Mouse (Mus musculus): ENCODE data around the gene Atxn2. TPM values are rescaled to one million over a fixed set of nuclear protein-coding genes. Genes with fewer than 3 reads are reported as not detected.
"Not testable (repeated sequence)": the region's sequence is repeated elsewhere in the genome, so short reads cannot be mapped to it uniquely, and the experiment has no call there.

Gene Atxn2
- polyA plus RNA-seq, 1 experiment from 2014 or later: 40.6 TPM

- Histone ChIP-seq H3K4me2 (replicated peaks; ENCODE audit: low read depth, low read length) (no peak overlapping the region), H3K4me1 (ENCODE audit: insufficient read depth, low read depth, low read length) (no peaks in the 10 kb centered on the region; the same call in 1 of the 2 replicates), H3K36me3 (ENCODE audit: insufficient read depth, low read length) (0 out of 2 replicates have a peak, but pooled peaks cover 4% of the 10 kb centered on the region), H3K9ac (replicated peaks; ENCODE audit: low read depth) (no peak overlapping the region), H3K9me3 (ENCODE audit: low read length) (no peaks in the 10 kb centered on the region), H3K27me3 (replicated peaks; ENCODE audit: insufficient read depth, low read length) (no peaks in the 10 kb centered on the region), H3K27ac (ENCODE audit: low read length) (peak overlapping the region; percentile 40; the same call in 1 of the 2 replicates), H3K4me3 (ENCODE audit: low read depth, low read length) (no peak overlapping the region)
- DNase-seq (ENCODE audit: low spot score) (peak; percentile 35), ATAC-seq (peak; percentile 50)
- 42% methylated on average over 6 of the region's 6 CpGs for WGBS
- TF ChIP-seq CTCF (IDR thresholded peaks at IDR 0.05) (no peak), EP300 (IDR thresholded peaks at IDR 0.05) (no peak)
Measured at GRCm38 (mm10) chr5:121668411-121668810, 42.7 kb upstream of the Atxn2 start.

- peak; percentile 21 for DNase-seq (ENCODE audit: low spot score)
- no peak overlapping the region for H3K27ac ChIP-seq (ENCODE audit: low read length)
- no peak overlapping the region for H3K9ac ChIP-seq (replicated peaks; ENCODE audit: low read depth)
- ATAC-seq: no peak
- no peak overlapping the region for H3K4me3 ChIP-seq (ENCODE audit: low read depth, low read length)
- TF ChIP-seq CTCF (IDR thresholded peaks at IDR 0.05): peak; percentile 64
- no peak for TF ChIP-seq EP300 (IDR thresholded peaks at IDR 0.05)
- no peak overlapping the region for H3K4me2 ChIP-seq (replicated peaks; ENCODE audit: low read depth, low read length)
- no peaks in the 10 kb centered on the region for H3K9me3 ChIP-seq (ENCODE audit: low read length)
- no peaks in the 10 kb centered on the region for H3K27me3 ChIP-seq (replicated peaks; ENCODE audit: insufficient read depth, low read length)
- H3K4me1 ChIP-seq (ENCODE audit: insufficient read depth, low read depth, low read length): no peaks in the 10 kb centered on the region; the same call in 1 of the 2 replicates
- 87% methylated on average over 3 of the region's 3 CpGs for WGBS
- 0 out of 2 replicates have a peak, but pooled peaks cover 14% of the 10 kb centered on the region for H3K36me3 ChIP-seq (ENCODE audit: insufficient read depth, low read length)
Measured at GRCm38 (mm10) chr5:121670412-121670811, 40.7 kb upstream of the Atxn2 start.

- ATAC-seq (no peak), DNase-seq (ENCODE audit: low spot score) (no peak)
- Histone ChIP-seq H3K27ac (ENCODE audit: low read length) (no peak overlapping the region), H3K4me3 (ENCODE audit: low read depth, low read length) (no peak overlapping the region), H3K27me3 (replicated peaks; ENCODE audit: insufficient read depth, low read length) (no peaks in the 10 kb centered on the region), H3K4me2 (replicated peaks; ENCODE audit: low read depth, low read length) (no peak overlapping the region), H3K36me3 (ENCODE audit: insufficient read depth, low read length) (peaks cover 70% of the 10 kb centered on the region), H3K9me3 (ENCODE audit: low read length) (no peaks in the 10 kb centered on the region), H3K4me1 (ENCODE audit: insufficient read depth, low read depth, low read length) (no peaks in the 10 kb centered on the region), H3K9ac (replicated peaks; ENCODE audit: low read depth) (no peak overlapping the region)
- WGBS: 98% methylated on average over 2 of the region's 2 CpGs
- TF ChIP-seq CTCF (IDR thresholded peaks at IDR 0.05) (no peak), EP300 (IDR thresholded peaks at IDR 0.05) (no peak)
Measured at GRCm38 (mm10) chr5:121682250-121682649, 28.9 kb upstream of the Atxn2 start.

GRCm38 (mm10) chr5:121685495-121685894, 25.6 kb upstream of the Atxn2 start:
- DNase-seq (ENCODE audit: low spot score) (no peak), ATAC-seq (no peak; the same call in 1 of the 2 replicates)
- Histone ChIP-seq H3K27me3 (replicated peaks; ENCODE audit: insufficient read depth, low read length) (no peaks in the 10 kb centered on the region), H3K4me3 (ENCODE audit: low read depth, low read length) (no peak overlapping the region), H3K9ac (replicated peaks; ENCODE audit: low read depth) (no peak overlapping the region), H3K9me3 (ENCODE audit: low read length) (no peaks in the 10 kb centered on the region), H3K4me1 (ENCODE audit: insufficient read depth, low read depth, low read length) (no peaks in the 10 kb centered on the region), H3K36me3 (ENCODE audit: insufficient read depth, low read length) (peaks cover 52% of the 10 kb centered on the region), H3K27ac (ENCODE audit: low read length) (no peak overlapping the region), H3K4me2 (replicated peaks; ENCODE audit: low read depth, low read length) (no peak overlapping the region)
- WGBS: 84% methylated on average over 6 of the region's 6 CpGs
- no peak for TF ChIP-seq EP300 (IDR thresholded peaks at IDR 0.05)
- TF ChIP-seq CTCF (IDR thresholded peaks at IDR 0.05): no peak

- Histone ChIP-seq H3K9ac (replicated peaks; ENCODE audit: low read depth) (no peak overlapping the region), H3K4me3 (ENCODE audit: low read depth, low read length) (no peak overlapping the region), H3K4me2 (replicated peaks; ENCODE audit: low read depth, low read length) (no peak overlapping the region), H3K9me3 (ENCODE audit: low read length) (no peaks in the 10 kb centered on the region), H3K4me1 (ENCODE audit: insufficient read depth, low read depth, low read length) (no peaks in the 10 kb centered on the region), H3K27ac (ENCODE audit: low read length) (no peak overlapping the region), H3K36me3 (ENCODE audit: insufficient read depth, low read length) (peaks cover 46% of the 10 kb centered on the region), H3K27me3 (replicated peaks; ENCODE audit: insufficient read depth, low read length) (no peaks in the 10 kb centered on the region)
- 76% methylated on average over 15 of the region's 15 CpGs for WGBS
- DNase-seq (ENCODE audit: low spot score) (peak; percentile 24), ATAC-seq (no peak)
- TF ChIP-seq CTCF (IDR thresholded peaks at IDR 0.05): peak; percentile 35
- no peak for TF ChIP-seq EP300 (IDR thresholded peaks at IDR 0.05)
Measured at GRCm38 (mm10) chr5:121686113-121686898, 24.8 kb upstream of the Atxn2 start.

- Histone ChIP-seq H3K9me3 (ENCODE audit: low read length) (no peaks in the 10 kb centered on the region), H3K4me1 (ENCODE audit: insufficient read depth, low read depth, low read length) (no peaks in the 10 kb centered on the region), H3K4me3 (ENCODE audit: low read depth, low read length) (no peak overlapping the region), H3K36me3 (ENCODE audit: insufficient read depth, low read length) (peaks cover 16% of the 10 kb centered on the region; the same call in 1 of the 2 replicates), H3K4me2 (replicated peaks; ENCODE audit: low read depth, low read length) (no peak overlapping the region), H3K9ac (replicated peaks; ENCODE audit: low read depth) (no peak overlapping the region), H3K27ac (ENCODE audit: low read length) (no peak overlapping the region), H3K27me3 (replicated peaks; ENCODE audit: insufficient read depth, low read length) (no peaks in the 10 kb centered on the region)
- WGBS: 48% methylated on average over 7 of the region's 7 CpGs
- TF ChIP-seq CTCF (IDR thresholded peaks at IDR 0.05) (no peak), EP300 (IDR thresholded peaks at IDR 0.05) (no peak)
- DNase-seq (ENCODE audit: low spot score) (peak; percentile 57), ATAC-seq (peak; percentile 58)
Measured at GRCm38 (mm10) chr5:121690482-121691211, 20.5 kb upstream of the Atxn2 start.

- not testable (repeated sequence) for H3K9ac ChIP-seq (replicated peaks; ENCODE audit: low read depth); H3K4me1 ChIP-seq (ENCODE audit: insufficient read depth, low read depth, low read length); H3K27ac ChIP-seq (ENCODE audit: low read length); H3K36me3 ChIP-seq (ENCODE audit: insufficient read depth, low read length); H3K4me2 ChIP-seq (replicated peaks; ENCODE audit: low read depth, low read length); ATAC-seq; H3K9me3 ChIP-seq (ENCODE audit: low read length); H3K27me3 ChIP-seq (replicated peaks; ENCODE audit: insufficient read depth, low read length); DNase-seq (ENCODE audit: low spot score); H3K4me3 ChIP-seq (ENCODE audit: low read depth, low read length)
- 90% methylated on average over 7 of the region's 7 CpGs for WGBS
Measured at GRCm38 (mm10) chr5:121691436-121691835, 19.7 kb upstream of the Atxn2 start.
